Mouse (Mus musculus) urinary bladder, adult 2 months (tissue): ENCODE results near the gene Fam184a. TPM values are rescaled to one million over a fixed set of nuclear protein-coding genes. Genes with fewer than 3 reads are reported as not detected.
"Not testable (repeated sequence)": the region's sequence is repeated elsewhere in the genome, so short reads cannot be mapped to it uniquely, and the experiment has no call there.

Experiments used
- DNase-seq: peaks from one replicate; pipeline ENCODE4 v3.0.0; 2022; ENCODE audit warnings: low spot score
- polyA plus RNA-seq: library from polyadenylated mRNA; depleted of rRNA; stranded (reverse); fragments of >200 nt; gene quantifications from 2 replicates; pipeline ENCODE4 v1.2.3, GENCODE M21; 2012

The Fam184a gene
- polyA plus RNA-seq, 1 experiment: 2.8 TPM

GRCm38 (mm10) chr10:53691263-53691662 lies 59.7 kb downstream of the Fam184a start:
- no peak for DNase-seq

DNA sequence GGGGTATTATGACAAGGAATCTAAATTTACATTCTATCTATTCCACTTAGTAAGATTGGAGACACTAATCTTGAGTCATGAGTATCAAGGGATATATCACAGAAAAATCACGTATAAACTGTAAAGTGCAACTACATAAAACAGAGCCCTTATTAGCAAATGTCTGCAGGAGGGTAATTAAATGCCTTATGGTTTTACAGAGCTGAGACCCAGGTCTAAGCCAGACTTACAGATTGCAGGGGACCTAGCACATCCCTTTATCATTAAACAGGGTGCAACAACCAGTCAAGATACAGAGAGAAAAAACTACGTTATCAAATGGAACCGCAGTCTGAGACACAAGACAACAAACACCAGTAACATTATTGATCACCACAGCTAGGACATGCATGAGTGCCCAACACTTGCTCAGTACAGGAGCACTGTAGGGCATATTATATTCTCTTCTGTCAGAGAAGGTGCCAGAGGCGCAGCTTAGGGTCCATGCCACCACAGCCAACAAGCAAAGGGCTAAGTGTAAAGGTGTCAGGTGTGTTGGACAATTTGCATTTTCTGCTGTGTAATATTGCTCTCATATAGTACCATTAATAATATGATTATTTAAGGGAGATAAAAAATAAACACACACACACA lies 61.9 kb downstream of the Fam184a start:
- no peak for DNase-seq

DNA sequence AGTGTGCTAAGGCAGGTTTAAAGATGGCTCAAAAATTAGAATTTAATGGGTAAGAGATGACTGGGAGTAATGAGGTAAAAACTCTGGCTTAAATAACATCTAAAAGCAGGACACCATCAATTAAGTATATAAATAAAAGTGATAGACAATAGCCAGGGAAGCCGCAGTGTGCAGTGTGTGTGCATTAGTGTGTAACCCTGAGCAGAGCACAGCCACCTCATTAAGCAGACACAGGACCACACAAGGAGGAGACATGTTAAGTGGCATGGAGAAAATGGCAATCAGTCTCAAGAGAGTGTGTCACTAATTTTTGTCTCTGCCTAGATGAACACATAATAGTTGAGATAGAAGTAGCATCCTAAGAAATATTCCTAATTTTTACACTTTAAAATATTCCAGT lies 62.4 kb downstream of the Fam184a start:
- DNase-seq: no peak

DNA sequence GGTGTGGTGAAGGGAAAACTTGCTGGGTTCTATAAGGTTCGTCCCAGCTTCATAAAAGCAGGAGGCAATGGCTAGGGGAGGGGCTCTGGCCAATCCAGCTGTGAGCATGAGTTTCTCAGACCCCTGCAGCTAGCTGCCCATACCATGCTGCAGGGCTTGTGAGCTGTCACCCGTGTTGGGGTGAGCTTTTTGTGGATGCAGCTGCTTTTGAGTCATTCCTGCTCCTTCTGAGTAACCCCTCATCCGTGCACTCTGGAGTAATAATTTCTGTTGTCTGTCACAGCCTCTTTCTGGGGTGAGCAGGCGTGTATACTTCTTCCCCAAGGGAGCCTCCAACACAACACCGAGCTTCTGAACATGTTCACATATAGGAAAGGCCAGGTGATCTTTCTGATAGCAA lies 63.0 kb downstream of the Fam184a start:
- no peak for DNase-seq

DNA sequence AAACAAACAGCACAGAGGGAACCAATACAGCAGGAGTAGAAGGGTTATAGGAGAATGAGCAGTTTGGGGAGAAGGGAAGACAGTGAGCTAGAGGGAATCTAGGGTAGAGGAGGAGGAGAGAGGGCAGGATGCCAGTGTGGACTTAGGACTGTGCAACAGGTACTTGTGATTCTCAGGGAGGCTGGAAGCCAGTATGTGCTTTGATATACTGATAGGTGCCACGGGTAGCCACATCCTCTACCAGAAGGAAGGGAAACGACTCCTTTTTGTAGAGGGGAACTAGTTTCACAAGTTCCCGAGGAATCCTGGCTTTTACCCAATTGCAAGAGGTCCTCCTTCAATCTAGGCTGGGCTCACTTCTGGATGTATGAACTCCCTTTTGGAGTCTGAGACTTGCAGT lies 65.1 kb downstream of the Fam184a start:
- no peak for DNase-seq

DNA sequence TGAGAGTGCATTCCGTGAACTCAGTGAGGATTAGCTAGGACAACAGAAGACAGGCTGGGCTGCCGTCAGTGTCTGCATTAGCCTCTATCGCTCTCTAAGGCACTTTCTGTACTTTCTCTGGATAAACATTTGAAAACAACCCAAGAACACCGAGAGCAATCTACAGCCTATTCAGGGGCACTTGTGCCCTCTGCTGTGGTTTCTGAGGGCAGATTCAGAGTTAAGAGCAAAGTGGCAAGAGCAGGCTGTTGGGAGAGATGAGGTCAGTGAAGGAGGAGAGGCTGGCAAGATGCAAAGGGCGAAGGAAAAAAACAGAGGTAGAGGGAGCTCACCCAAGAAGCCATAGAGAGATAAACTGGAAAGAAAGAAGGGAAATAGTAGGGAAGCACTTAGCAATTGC lies 67.7 kb downstream of the Fam184a start:
- DNase-seq: no peak

DNA sequence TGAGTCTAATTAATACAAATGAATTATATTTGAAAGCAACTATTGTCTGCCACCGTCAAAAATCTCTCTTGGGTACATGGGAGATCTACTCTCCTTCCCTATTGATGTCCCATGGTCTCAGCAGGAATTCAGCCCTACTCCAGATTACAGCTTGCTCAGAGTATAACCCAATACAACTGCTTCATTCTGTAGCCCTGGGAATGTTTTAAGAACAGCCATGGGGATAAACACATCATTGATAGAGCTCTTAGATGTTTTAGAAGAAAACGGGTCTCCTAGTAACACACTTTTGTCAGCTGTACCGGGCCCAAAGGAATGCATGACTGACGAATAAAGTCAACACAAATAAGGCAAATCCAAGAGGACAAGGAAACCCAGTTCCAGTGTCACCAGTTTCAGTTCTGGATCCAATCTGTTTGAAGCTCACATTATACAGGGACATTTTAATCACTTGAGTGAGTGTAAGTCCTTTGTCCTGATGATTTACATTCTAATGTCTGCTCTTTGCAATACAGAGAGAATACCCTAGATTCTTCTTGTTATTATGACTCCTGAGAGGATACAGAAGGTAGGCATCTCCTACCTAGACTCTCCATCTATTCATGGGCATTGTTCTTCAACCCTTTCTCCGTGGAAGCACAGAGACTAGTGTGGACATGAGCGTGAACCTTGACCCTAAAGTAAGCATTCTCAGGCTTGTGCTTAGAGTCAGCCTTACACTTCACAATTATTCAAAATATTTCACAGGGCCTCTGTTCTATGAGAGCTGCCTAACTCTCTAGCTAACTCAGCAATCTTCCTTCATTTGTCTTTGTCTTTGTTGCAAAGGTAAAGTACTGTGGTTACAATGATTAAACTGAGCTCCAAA lies 71.0 kb downstream of the Fam184a start:
- no peak for DNase-seq

- DNase-seq: no peak
Observed at GRCm38 (mm10) chr10:53661788-53662187, 89.1 kb downstream of the Fam184a start.

GRCm38 (mm10) chr10:53654239-53654638 lies 96.7 kb downstream of the Fam184a start:
- not testable (repeated sequence) for DNase-seq

- DNase-seq: no peak
Observed at GRCm38 (mm10) chr10:53650683-53651082, 100.2 kb downstream of the Fam184a start.

DNA sequence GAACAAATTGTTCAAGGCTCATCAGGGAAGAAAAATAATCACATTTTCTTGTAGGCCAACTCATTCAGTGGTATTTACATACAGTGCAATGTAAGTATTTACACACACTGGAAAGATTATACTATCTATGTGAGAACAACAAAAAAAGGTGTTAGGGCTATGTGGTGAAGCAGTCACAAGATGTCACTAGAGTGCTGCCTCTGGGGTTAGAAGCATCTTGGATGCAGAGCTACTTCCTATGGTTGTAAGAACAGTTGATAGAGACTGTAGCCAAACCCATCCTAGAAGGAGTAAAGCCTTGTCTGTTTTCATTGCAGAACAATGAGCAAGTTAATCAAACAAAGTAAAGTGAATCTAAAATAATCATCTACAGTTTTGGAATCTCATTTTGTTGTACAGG lies 109.4 kb downstream of the Fam184a start:
- DNase-seq: no peak

DNA sequence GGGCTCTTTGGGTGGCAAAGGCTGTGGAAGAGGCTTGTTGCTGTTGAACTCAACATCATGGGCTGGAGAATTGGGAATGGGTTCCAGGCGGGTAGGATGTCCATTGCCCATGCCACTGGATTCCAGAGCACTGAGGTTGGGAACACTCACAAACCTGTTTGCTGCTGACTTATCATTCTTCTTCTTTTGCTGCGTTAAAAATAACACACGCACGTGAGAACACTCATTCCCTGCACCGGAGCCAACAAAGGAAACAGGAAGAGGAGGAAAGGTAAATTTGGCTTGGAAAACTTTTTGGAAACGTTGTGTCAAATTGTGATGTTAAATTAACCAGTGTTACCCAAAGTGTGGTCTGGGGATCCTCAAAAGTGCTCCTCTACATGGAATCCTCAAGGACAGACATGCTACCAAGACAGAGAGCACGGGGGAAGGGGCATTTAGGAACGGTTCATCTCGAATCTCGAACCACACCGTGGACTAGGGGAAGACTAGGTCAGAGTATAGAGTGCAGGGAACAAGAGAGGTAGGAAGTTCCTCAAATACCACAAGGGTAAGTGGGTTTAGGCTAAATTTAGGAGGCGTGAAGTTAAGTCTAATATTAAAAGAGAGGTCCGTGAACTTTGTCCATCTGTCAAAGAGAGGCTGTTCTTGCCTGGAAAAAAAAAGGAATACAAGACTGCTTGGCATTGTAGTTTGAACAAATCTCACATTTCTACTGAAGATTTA lies 115.5 kb downstream of the Fam184a start:
- no peak for DNase-seq

GRCm38 (mm10) chr10:53634160-53634559 lies 116.8 kb downstream of the Fam184a start:
- DNase-seq: no peak

DNA sequence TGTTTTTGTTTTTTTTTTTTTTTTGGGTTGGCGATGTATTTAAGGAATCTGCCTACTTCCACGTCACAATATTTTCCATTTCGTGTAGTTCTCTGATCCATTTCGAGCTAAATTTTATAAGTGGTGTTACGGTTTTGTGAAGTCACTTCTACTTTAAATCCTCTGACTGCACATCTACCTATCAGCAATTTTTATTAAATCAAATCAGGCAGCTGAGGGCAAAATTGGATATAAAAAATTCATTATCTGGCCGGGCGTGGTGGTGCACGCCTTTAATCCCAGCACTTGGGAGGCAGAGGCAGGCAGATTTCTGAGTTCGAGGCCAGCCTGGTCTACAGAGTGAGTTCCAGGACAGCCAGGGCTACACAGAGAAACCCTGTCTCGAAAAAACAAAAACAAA lies 120.6 kb downstream of the Fam184a start, which contains the start of gene Mcm9:
Gene Mcm9, minus strand, starts transcription at position 101 of the 400 bp plus-strand sequence.
- not testable (repeated sequence) for DNase-seq

DNA sequence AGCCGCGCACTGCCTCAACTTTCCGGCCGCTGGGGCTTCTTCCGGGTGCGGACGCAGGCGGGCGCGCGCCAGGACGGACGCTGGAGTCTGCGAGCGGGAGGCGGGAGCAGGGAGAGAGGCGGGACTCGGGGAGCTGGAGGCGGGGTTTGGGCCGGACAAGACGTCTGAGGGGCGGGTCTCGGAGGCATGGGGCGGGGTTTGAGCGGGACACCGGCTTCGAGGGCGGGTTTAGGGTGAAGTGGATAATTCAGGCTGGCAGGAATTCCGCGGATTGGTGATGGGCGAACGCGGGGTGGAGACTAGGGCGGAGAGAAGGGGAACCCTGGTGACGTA lies 121.0 kb downstream of the Fam184a start:
- peak; percentile 81 for DNase-seq

DNA sequence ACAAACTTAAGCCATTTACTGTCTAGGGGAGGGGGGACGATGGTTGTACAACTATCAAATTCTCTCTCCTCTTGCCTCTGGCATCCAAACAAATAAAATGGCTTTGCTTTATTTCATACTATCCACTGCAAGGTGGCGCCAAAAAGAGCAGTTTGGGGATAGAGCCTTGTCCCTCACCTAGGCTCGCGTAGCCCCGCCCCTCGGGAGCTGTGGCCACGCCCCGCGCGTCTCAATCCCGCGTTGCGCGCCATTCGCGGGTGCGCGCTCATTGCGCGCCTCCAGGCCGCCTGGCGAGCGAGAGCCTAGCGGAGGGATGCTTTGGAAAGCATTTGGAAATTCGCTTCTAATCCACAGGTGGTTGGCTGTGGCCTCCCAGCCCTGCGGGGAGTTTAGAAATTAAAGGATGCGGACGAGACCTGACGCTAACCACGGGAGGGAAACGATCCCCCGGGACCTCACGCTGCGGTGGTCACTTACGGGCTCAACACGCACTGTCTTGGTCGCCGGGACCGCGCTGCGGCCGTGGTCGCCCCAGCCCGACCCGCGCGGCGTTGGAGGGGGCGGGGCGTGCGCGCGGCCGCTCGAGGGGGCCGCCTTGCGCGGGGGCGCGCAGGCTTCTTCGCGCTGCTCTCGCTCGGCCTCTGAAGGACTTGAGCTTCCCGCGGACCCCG lies 121.5 kb downstream of the Fam184a start:
- peak; percentile 79 for DNase-seq

- DNase-seq: no peak
Observed at GRCm38 (mm10) chr10:53615850-53616616, 134.9 kb downstream of the Fam184a start.

- DNase-seq: no peak
Observed at GRCm38 (mm10) chr10:53613955-53614354, 137.0 kb downstream of the Fam184a start.

- DNase-seq: no peak
Observed at GRCm38 (mm10) chr10:53612172-53612571, 138.8 kb downstream of the Fam184a start.

DNA sequence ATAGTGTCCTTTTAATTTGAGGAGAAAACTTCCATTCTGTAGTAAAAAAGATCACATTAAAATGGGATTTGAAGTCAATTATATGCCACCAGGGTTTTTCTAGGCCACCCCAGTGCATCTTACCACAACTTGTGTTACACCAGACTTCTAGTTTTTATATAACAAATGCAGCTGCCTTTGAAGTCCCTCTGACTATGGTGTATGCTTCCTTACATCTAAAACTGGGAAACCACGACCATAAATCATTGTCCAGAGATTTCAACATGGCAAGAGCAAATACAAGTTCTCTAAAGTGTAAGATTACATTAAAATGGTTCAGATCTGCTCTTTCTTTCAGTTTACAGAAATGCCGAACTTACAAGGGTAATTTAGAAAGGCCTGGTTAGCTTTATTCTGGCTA lies 142.6 kb downstream of the Fam184a start:
- no peak for DNase-seq

DNA sequence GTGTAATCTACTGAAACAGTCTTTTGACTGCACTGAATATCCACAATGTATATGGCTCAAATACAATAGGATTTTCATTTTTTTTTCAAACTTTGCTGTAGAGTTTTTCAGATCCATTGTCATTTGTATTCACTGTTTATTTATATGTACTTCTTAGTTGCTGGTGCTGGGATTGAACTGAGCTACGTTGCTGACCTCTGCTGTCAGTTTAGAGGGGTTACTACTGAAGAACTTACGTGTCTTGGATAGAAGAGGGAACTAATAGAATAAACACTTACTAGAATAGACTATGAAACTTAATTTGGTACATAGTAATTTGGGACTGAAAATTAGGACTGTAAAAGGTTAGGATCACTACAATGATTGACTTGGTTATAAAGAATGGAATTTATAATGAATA lies 145.6 kb downstream of the Fam184a start:
- no peak for DNase-seq
